Mouse (Mus musculus): Measurements from ENCODE around the gene Crybg3.

DNA sequence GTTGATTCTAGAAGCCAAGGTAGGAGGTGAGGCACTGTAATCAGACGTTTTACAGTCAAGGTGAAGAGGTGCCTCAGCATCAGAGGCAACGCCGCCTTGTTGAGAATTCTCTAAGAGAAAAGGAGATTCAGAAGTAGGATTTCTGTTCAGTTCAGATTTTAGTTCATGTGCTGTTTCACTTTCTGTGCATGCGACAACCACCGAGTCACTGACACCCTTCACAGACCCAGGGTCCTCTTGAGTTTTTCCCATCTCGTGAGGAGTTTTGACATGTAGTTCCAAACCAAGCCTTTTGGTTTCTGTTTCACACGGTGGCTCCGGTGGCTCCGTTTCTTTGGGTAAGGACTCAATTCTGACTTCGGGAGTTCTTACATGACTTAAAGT is 41.9 kb downstream of the Crybg3 start:
- no peak for TF ChIP-seq CTCF (IDR thresholded peaks at IDR 0.05; ENCODE audit: low read depth)
- no peak for TF ChIP-seq EP300 (optimal IDR thresholded peaks at IDR 0.05)
